Mouse (Mus musculus): ENCODE data around the gene Slc16a13. TPM values are rescaled to one million over a fixed set of nuclear protein-coding genes. Genes with fewer than 3 reads are reported as not detected.

The Slc16a13 gene
- polyA plus RNA-seq, 1 experiment from 2014 or later = 6.9 TPM

DNA sequence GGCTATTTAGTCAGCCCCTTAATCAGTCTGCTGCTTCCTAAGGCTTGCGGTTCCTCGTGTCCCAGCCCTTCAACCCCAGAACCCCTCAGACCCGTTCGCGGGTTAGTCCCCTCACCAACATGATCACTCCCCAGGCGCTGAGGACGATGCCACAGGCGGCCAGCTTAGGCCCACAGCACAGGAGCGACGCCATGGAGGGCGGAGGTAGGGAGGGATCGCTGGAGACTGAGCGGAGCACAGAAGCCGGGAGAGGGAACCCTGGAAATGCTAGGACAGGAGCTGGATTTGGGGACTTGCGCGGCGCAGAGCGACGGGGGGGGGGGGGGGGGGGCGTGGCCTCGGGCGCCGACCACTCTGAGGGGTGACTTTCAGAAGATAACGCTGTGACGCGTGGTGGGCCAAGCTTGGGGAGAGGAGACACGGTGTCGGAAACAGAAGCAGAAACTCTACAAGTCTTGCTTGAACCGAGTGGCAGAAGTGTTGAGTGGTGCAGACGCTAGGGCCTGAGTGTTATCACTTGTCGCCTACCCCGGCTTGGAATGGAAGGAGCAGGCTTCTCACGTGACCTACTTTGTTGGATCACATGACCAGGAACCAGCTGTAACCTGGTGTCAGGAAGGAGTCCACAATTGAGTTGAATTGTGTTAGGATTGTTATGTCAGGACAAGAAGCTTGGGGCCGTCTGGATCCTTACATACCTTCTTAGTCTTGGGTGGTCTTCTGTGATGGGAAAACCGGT lies 18.8 kb upstream of the Slc16a13 start, which contains the start of the genes Gm21988 and Rnasek:
Gene Gm21988 (minus strand): TSS at position 290 of the 739 bp plus-strand sequence.
Gene Rnasek (minus strand): TSS at position 302 of the 739 bp plus-strand sequence.
- Histone ChIP-seq H3K4me2 (peak within 1 kb of the TSS; percentile 78), H3K4me1 (peaks cover 23% of the 10 kb centered on the region), H3K9me3 (no peaks in the 10 kb centered on the region), H3K36me3 (0 out of 2 replicates have a peak, but pooled peaks cover 6% of the 10 kb centered on the region), H3K9ac (peak within 1 kb of the TSS; percentile 77), H3K27ac (peak within 1 kb of the TSS; percentile 90), H3K27me3 (replicated peaks) (no peaks in the 10 kb centered on the region), H3K4me3 (replicated peaks) (peak within 1 kb of the TSS; percentile 96)
- WGBS = under 1% methylated on average over 30 of the region's 35 CpGs
- ATAC-seq (ENCODE audit: insufficient read depth, low FRiP score, low read depth) = peak; percentile 16

DNA sequence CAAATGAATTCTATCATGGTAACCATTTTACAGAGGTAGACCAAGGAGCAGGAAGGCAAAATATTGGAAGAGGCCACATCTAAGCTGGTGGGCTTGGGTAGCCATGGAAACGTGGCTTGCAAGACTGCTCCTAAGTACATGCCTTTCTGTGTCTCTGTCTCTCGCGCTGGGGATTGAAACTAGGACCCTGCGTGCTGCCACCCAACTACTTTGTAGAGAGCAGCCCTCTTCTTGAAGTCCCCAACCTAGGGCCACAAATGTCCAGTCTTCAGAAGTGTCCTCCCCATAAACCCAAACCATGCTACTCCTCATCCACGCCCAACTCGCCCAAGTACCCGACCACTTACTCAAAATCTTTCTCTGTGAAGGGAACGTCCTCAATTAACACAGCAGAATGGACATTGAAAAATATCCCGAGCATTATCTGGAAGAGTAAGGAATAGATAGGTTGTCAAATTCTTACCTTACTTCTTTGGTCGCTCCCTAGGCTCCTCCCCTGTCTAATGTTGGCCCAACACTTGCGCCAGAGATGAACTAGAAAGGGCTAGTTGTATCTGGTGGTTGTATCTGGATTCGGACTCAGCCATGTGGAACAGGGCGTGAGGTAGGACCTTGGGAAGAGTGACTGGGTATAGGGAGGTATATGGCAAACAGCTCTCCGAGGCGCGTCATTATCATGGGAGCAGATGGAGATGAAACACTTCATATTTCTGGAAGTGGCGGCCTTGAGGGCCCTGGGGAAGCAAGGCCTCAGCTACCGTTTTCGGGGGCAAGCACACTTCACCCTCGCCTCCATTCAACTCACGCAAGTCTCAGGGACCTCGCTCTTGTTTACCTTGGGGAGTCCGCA lies 18.0 kb upstream of the Slc16a13 start:
- no peak for ATAC-seq (ENCODE audit: insufficient read depth, low FRiP score, low read depth)
- H3K4me3 ChIP-seq (replicated peaks) = peak overlapping the region; percentile 96

DNA sequence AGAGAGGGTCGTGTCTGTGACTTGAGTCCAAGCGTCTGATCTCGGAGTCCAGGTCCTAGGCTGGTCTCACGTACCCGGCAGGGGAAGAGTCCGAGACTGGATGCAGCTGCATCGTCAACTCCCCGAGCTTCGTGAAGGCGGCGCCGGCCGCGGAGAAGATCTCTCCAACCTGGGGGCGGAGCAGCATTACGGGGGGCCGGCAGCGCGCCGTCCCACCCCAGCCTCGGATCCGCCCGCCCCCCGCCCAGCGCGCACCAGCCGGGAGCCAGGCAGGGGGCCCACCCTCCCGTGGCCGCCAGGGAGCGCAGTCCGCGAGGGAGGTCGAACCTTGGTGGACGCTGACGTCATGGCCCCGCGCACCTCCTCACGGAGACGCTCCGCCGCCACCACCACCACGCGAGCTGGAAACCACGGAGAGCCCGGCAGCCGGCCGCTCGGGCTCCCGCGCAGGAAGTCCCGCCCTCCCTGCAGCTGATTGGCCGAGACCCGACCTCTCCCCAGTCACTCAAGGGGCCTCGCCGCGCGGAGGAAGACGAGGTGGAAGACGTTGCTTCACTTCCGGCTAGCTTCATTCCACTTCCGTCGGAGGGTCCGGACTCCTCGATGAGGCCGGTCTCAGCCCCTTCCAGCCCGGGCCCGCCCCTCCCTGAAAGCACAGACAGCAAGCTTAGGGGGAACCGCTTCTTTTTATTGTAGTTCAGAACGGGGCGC lies 16.7 kb upstream of the Slc16a13 start, which contains the start of gene 0610010K14Rik:
Gene 0610010K14Rik (minus strand): TSS at position 458 of the 711 bp plus-strand sequence.
- Histone ChIP-seq H3K4me3 (replicated peaks) (peak within 1 kb of the TSS; percentile 96), H3K27ac (peak within 1 kb of the TSS; percentile 90), H3K27me3 (replicated peaks) (no peaks in the 10 kb centered on the region), H3K4me1 (peaks cover 27% of the 10 kb centered on the region), H3K9me3 (no peaks in the 10 kb centered on the region), H3K9ac (peak within 1 kb of the TSS; percentile 77), H3K36me3 (0 out of 2 replicates have a peak, but pooled peaks cover 6% of the 10 kb centered on the region), H3K4me2 (peak within 1 kb of the TSS; percentile 78)
- WGBS = under 1% methylated on average over 70 of the region's 70 CpGs
- peak; percentile 94 for ATAC-seq (ENCODE audit: insufficient read depth, low FRiP score, low read depth)

More for the DNA sequence above, 18.0 kb upstream of the Slc16a13 start:
- H3K9me3 ChIP-seq = no peaks in the 10 kb centered on the region
- H3K4me1 ChIP-seq = peaks cover 23% of the 10 kb centered on the region
- H3K36me3 ChIP-seq = 0 out of 2 replicates have a peak, but pooled peaks cover 6% of the 10 kb centered on the region
- no peaks in the 10 kb centered on the region for H3K27me3 ChIP-seq (replicated peaks)
- peak overlapping the region; percentile 78 for H3K4me2 ChIP-seq
- peak overlapping the region; percentile 90 for H3K27ac ChIP-seq
- H3K9ac ChIP-seq = peak overlapping the region; percentile 77
- WGBS = 10% methylated on average over 23 of the region's 23 CpGs

DNA sequence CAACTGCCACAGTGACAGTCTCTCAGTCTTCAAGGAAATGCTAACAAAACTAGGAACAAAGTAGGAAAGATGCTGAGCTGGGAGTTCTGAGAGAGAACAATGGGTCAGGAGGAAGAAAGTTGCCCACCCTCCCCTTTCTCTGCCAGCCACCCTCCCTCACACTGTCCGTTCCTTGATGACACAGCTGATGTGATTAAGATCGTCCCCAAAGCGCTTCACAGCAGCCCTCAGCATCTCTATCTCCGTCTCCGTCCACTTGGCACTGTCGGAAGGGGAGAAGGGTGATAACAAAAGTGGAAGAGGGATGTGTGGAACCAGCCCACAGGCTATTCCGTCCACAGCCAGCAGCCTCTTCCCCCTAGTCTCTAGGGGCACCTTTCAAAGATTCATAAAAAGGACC lies 15.9 kb upstream of the Slc16a13 start:
- H3K36me3 ChIP-seq = 0 out of 2 replicates have a peak, but pooled peaks cover 6% of the 10 kb centered on the region
- no peaks in the 10 kb centered on the region for H3K9me3 ChIP-seq
- ATAC-seq (ENCODE audit: insufficient read depth, low FRiP score, low read depth) = no peak
- peak overlapping the region; percentile 77; the same call in 1 of the 2 replicates for H3K9ac ChIP-seq
- H3K4me1 ChIP-seq = peaks cover 27% of the 10 kb centered on the region
- 32% methylated on average over 7 of the region's 7 CpGs for WGBS
- H3K27me3 ChIP-seq (replicated peaks) = no peaks in the 10 kb centered on the region
- H3K4me3 ChIP-seq (replicated peaks) = peak overlapping the region; percentile 96
- H3K27ac ChIP-seq = peak overlapping the region; percentile 90
- H3K4me2 ChIP-seq = peak overlapping the region; percentile 78

DNA sequence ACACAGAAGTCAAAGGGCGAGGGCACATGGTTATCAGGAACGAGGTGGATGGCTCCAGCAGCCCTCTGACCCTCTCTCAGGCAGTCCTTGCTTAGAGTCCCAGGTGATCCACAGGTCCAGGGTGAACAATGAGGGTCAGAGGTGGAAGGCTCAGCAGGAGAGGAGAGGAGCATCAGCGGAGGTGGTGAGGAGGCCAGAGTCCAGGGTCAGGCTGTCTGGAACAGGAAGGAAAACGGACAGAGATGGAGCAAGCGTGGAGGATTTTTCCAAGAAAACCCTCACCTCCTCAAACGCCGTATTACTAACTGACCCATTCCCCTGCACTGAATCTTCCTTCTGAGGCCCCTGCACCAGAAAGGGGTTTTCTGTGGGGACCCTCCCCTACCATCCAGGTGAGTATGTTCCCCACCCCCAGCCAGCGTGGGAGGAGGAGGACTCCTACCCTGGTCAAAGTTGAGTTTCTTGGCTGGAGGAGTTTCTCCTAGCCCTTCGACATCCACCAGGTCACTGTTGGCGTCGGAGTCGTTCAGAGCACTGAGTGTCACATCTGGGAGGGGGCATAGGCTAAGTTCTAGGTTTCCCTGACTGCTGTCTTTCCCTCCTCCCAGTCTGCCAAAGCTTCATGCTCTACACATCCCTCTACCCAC lies 14.5 kb upstream of the Slc16a13 start:
- H3K9ac ChIP-seq = no peak overlapping the region
- H3K4me1 ChIP-seq = peaks cover 26% of the 10 kb centered on the region
- H3K36me3 ChIP-seq = 0 out of 2 replicates have a peak, but pooled peaks cover 6% of the 10 kb centered on the region
- no peak overlapping the region for H3K27ac ChIP-seq
- H3K9me3 ChIP-seq = no peaks in the 10 kb centered on the region
- WGBS = 94% methylated on average over 12 of the region's 12 CpGs
- H3K27me3 ChIP-seq (replicated peaks) = no peaks in the 10 kb centered on the region
- H3K4me3 ChIP-seq (replicated peaks) = no peak overlapping the region
- no peak overlapping the region for H3K4me2 ChIP-seq
- no peak for ATAC-seq (ENCODE audit: insufficient read depth, low FRiP score, low read depth)

DNA sequence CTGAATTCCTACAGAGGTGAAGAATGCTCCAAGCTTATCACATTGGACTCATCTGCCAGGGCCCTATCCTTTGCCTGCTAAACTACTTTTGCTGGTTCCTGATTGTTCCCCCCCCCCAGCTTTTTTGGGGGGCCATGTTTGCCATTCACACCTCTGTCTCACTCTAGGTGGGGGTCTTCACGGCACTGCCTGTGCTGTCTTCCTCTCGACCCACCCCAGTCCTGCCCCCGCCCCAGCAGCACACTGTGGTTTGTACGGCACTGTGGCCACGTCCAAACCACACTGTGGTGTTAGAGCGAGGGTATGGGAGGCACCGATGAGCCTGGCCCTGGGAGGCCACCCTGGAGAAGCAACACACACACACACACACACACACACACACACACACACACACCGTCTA lies 13.6 kb upstream of the Slc16a13 start:
- ATAC-seq (ENCODE audit: insufficient read depth, low FRiP score, low read depth) = no peak
- Histone ChIP-seq H3K4me2 (no peak overlapping the region), H3K36me3 (0 out of 2 replicates have a peak, but pooled peaks cover 6% of the 10 kb centered on the region), H3K9ac (no peak overlapping the region), H3K4me1 (peaks cover 32% of the 10 kb centered on the region), H3K27me3 (replicated peaks) (no peaks in the 10 kb centered on the region; the same call in 1 of the 2 replicates), H3K27ac (0 out of 2 replicates have a peak overlapping the region, but pooled peaks have one; percentile 4), H3K9me3 (no peaks in the 10 kb centered on the region), H3K4me3 (replicated peaks) (no peak overlapping the region)
- 83% methylated on average over 8 of the region's 8 CpGs for WGBS

DNA sequence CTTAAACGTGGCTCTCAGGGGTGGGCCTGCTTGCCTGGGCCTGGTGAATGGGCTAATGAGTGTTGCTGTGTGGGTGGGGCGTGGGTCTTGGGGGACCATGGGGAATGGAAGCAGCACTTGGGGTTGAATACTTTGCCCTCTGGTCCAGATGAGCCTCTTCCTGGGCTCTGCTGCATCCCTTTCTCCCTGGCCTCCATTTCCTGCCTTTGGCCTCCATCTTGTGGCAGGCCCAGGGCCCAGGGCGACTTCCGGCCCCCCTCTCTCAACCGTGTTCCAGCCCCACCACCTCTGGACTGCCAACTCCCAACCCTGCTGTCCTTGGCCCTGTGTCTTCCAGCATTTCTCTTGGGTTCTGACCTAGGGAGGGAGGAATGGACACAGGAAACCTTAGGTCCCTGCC lies 13.2 kb upstream of the Slc16a13 start:
- no peak for ATAC-seq (ENCODE audit: insufficient read depth, low FRiP score, low read depth)
- H3K9ac ChIP-seq = no peak overlapping the region
- peaks cover 4% of the 10 kb centered on the region; the same call in 1 of the 2 replicates for H3K27me3 ChIP-seq (replicated peaks)
- peaks cover 37% of the 10 kb centered on the region for H3K4me1 ChIP-seq
- no peak overlapping the region for H3K4me2 ChIP-seq
- no peak overlapping the region for H3K4me3 ChIP-seq (replicated peaks)
- no peaks in the 10 kb centered on the region for H3K9me3 ChIP-seq
- H3K36me3 ChIP-seq = 0 out of 2 replicates have a peak, but pooled peaks cover 6% of the 10 kb centered on the region
- WGBS = 59% methylated on average over 5 of the region's 5 CpGs
- 0 out of 2 replicates have a peak overlapping the region, but pooled peaks have one; percentile 4 for H3K27ac ChIP-seq

DNA sequence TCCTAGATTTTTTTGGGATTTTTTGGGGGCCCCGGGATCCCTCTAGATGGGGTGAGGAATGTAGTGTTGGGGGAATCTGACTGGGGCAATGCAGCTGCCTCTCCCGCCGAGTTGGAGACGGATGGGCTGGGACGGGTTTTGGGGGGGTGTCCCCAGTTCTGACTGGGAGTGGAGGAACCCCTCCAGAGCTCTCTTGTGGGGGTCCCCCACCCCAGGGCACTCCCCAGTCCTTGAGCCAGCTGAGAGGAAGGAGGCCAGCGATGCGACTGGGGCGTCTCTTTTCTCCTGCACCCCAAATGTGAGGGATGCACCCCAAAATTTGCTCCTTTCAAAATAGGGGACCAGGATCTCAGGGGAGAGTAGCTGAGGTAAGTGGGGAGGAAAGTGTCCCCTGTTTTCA lies 12.2 kb upstream of the Slc16a13 start:
- peak overlapping the region; percentile 37 for H3K4me3 ChIP-seq (replicated peaks)
- no peak for ATAC-seq (ENCODE audit: insufficient read depth, low FRiP score, low read depth)
- H3K27ac ChIP-seq = no peak overlapping the region
- H3K36me3 ChIP-seq = 0 out of 2 replicates have a peak, but pooled peaks cover 6% of the 10 kb centered on the region
- peak overlapping the region; percentile 54 for H3K4me2 ChIP-seq
- peaks cover 9% of the 10 kb centered on the region for H3K27me3 ChIP-seq (replicated peaks)
- 35% methylated on average over 8 of the region's 8 CpGs for WGBS
- peaks cover 40% of the 10 kb centered on the region for H3K4me1 ChIP-seq
- H3K9ac ChIP-seq = no peak overlapping the region; the same call in 1 of the 2 replicates
- no peaks in the 10 kb centered on the region for H3K9me3 ChIP-seq

DNA sequence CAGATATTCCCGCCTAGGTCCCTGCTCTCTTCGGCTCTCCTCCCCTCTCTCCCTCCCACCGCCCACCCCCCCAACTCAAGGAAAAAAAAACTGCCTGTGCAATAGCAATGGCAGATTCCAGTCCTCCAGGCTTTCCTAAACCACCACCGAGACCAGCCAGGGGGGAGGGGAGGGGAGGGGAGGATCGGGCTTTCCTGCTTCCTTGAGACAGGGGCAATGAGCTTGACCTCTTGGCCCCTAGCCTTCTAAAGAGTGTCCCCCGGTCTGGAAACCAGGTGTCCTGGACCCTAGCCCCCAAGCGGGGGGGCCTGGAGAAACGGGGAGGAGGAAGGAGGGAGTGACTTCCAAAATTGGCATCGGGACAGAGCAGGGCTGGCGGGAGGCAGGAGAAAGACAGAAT lies 11.7 kb upstream of the Slc16a13 start:
- ATAC-seq (ENCODE audit: insufficient read depth, low FRiP score, low read depth) = no peak
- 0 out of 2 replicates have a peak, but pooled peaks cover 6% of the 10 kb centered on the region for H3K36me3 ChIP-seq
- peak overlapping the region; percentile 54 for H3K4me2 ChIP-seq
- H3K9me3 ChIP-seq = no peaks in the 10 kb centered on the region
- H3K9ac ChIP-seq = no peak overlapping the region; the same call in 1 of the 2 replicates
- peaks cover 13% of the 10 kb centered on the region for H3K27me3 ChIP-seq (replicated peaks)
- 0 out of 2 replicates have a peak overlapping the region, but pooled peaks have one; percentile 35 for H3K27ac ChIP-seq
- 7% methylated on average over 9 of the region's 10 CpGs for WGBS
- peak overlapping the region; percentile 37 for H3K4me3 ChIP-seq (replicated peaks)
- peaks cover 40% of the 10 kb centered on the region for H3K4me1 ChIP-seq

DNA sequence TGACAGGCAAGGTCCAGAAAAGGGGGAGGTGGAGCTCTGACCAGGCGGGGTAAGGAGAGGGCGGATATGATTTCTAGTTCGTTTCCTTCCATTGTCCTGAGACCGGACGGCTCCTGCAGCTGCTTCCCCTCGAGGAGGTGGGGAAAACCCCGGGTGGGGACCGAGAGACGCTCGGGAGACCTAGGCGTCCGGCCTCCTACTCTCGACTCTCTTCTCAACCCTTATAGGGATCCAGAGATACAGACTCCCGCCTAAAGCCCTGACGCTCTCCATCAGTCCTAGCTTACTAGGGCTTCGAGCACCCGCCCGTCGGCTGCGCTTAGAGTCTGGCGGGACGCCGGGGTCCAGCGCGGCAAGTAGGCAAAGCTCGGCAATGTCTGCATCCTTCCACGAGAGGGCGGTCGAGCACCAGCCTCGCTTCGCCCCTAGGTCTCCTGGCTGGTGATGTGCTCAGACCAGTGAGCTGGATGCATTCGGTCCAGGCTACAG lies 9.4 kb upstream of the Slc16a13 start:
- Histone ChIP-seq H3K4me3 (replicated peaks) (peak overlapping the region; percentile 37), H3K27ac (peak overlapping the region; percentile 81), H3K36me3 (0 out of 2 replicates have a peak, but pooled peaks cover under 1% of the 10 kb centered on the region), H3K27me3 (replicated peaks) (peaks cover 25% of the 10 kb centered on the region), H3K9ac (no peak overlapping the region), H3K9me3 (no peaks in the 10 kb centered on the region), H3K4me1 (peaks cover 40% of the 10 kb centered on the region), H3K4me2 (peak overlapping the region; percentile 58)
- WGBS = under 1% methylated on average over 32 of the region's 32 CpGs
- ATAC-seq (ENCODE audit: insufficient read depth, low FRiP score, low read depth) = peak; percentile 47

Measured in stomach, embryonic 15.5 days (tissue).